Mouse (Mus musculus) gastrocnemius, postnatal 36 days (tissue): ENCODE measurements around the gene Rfc1. TPM values are rescaled to one million over a fixed set of nuclear protein-coding genes. Genes with fewer than 3 reads are reported as not detected.
A peak's percentile ranks its signal among the peaks of the same experiment; 100 is the strongest.

Source experiments
- DNase-seq, 2 experiments: peaks; one replicate each; pipeline ENCODE4 v3.0.0; 2022
- intact Hi-C: fragments of 180-260 bp; cut with DNase I; formaldehyde crosslinking; loops from one replicate; pipeline ENCODE4 v1.15.1; 2025
- long read RNA-seq, 2 experiments: library from polyadenylated mRNA; stranded (forward); transcript quantifications; one replicate each; pipeline ENCODE4 v2.0.0; 2021
- total RNA-seq, 2 experiments: library from RNA; stranded (reverse); gene quantifications; 2 replicates each; pipeline ENCODE4 v1.2.3; 2021

Rfc1 gene
- 10 to 100 TPM; 17.9 to 21.1 TPM for total RNA-seq
- long read RNA-seq, experiment 1, full-length matches to known transcripts = 3 of 10 reads
- long read RNA-seq, experiment 1, partial matches to known transcripts = 3 of 10 reads
- long read RNA-seq, experiment 1, other reads (novel, unspliced or antisense) = 4 of 10 reads
- long read RNA-seq, experiment 2, full-length matches to known transcripts = 6 of 12 reads
- long read RNA-seq, experiment 2, partial matches to known transcripts = 2 of 12 reads
- long read RNA-seq, experiment 2, other reads (novel, unspliced or antisense) = 4 of 12 reads

GRCm38 (mm10) chr5:65335298-65336074 is at the start of gene Rfc1:
Rfc1 (minus strand) TSS chr5:65335670.
- DNase-seq = peak; percentile 70 to 83
- intact Hi-C loops = loop anchor here (2.0 kb wide), 1 partner anchor 55 kb away; the partner anchor contains the start of genes Lias and Rpl9

DNA sequence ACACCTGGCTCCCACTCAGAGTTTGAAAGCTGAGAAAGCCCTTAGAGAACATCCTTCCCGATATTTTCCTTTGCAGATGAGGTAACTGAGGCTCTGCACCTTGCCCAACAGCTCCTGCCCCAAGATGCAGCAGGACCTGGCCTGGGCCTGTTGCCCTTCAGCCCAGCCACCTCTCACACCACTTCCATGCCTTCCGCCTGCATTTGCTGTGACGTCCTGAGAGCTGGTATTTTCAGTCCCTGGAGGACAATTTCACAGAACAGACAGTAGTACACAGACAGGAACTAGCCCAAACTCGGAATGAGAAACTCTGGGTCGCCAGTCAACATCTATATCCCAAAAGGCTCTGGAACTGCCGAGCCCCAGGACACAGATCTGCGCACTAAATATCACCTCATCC is 39.3 kb upstream of the Rfc1 start:
- intact Hi-C loops = no loop called here

DNA sequence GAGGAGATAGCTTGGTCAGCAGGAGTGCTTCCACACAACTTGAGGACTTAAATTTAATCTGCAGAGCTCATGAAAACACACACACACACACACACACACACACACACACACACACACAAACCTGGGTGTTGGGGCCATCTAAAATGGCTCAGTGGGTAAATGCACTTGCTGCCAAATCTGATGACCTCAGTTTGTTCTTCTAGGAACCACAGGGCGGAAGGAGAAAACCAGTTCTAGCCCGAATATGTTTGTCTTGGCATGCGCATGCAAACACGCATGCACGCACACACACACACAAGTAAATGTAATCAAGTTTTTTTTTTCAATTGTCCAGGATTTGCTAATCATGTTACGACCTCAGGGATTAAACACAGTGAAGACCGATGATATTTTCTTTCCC is 36.1 kb upstream of the Rfc1 start:
- DNase-seq = no peak
- intact Hi-C loops = no loop called here

More for the DNA sequence above, 39.3 kb upstream of the Rfc1 start:
- no peak for DNase-seq

DNA sequence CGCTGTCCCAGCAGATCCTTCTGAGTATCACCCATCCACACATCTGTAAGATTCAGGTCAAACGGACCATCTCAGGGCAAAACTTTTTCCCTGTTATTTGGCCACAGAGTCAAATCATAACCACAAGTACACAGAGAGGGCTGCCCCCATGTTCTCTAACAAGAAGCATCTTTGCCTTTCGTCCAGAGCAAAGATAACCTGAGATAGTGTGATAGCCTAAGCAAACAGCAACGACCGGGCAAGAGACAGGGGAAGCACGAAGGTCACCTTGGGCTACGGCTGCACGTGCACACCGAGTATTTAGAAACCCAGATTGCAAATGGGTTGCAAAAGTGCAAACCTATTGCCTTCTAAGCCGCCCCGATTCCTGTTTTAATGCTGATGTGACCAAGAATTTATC is 32.4 kb upstream of the Rfc1 start:
- no peak for DNase-seq

GRCm38 (mm10) chr5:65357771-65358170 is 22.3 kb upstream of the Rfc1 start:
- intact Hi-C loops = no loop called here
- no peak for DNase-seq

More for the DNA sequence above, 32.4 kb upstream of the Rfc1 start:
- intact Hi-C loops = no loop called here

DNA sequence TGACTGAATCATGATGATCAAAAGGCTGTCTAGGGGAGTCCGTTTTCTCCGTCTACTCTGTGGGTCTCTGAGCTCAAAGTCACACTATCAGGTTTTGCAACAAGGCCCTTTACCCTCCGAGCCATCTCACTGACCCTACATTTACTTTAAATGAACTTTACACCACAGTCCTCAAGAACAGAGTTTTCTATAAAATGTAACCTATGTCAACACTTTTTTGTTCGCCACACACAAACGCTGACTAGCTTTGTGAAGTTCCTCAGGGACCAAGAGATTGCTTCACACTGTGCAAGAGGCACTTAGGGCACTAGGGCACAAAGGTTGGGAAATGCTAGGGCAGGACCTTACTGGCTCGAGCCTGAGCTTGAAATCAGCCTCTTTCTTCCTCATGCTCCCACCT is 21.4 kb upstream of the Rfc1 start:
- no peak for DNase-seq
- intact Hi-C loops = no loop called here

DNA sequence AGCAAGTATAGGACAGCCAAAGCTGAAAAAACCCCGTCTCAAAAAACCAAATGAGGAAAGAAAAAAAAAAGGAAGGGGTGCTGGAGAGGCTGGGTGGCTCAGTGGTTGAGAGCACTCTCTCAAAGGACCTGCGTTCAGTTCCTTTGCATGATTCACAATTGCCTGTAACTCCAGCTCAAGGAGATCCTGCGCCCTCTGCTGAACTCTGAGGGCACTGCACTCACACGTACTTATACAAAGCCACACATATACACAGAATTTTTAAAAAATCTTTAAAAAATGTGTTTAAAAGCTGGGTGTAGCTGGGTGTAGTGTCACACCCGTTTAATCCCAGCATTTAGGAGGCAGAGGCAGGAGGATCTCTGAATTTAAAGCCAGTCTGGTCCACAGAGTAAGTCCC is 19.5 kb upstream of the Rfc1 start:
- no peak for DNase-seq
- intact Hi-C loops = no loop called here

DNA sequence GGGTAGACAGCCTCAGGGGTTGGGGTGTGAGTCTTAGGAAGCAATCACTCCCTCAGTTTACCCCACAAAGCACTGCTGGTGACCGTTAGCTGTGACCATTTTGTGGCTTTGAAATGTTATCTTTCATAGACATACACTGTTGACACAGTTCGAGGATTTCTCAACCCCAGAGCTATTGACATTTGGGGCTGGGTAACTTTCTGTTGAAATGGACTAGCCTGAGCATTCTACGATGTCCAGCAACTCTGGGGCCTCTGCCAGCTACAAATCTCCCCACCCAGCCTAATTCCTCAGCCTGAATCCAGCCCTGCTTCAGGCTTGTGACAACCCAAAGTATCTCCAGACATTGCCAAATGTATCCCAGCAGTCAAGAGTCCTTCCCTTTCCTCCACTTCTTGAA is 18.6 kb upstream of the Rfc1 start:
- DNase-seq = no peak
- intact Hi-C loops = no loop called here

GRCm38 (mm10) chr5:65350508-65350907 is 15.0 kb upstream of the Rfc1 start:
- no peak for DNase-seq
- intact Hi-C loops = no loop called here

GRCm38 (mm10) chr5:65348168-65348567 is 12.7 kb upstream of the Rfc1 start, which contains the start of gene Klb:
Klb (plus strand) TSS chr5:65348314.
- intact Hi-C loops = no loop called here
- DNase-seq = no peak

DNA sequence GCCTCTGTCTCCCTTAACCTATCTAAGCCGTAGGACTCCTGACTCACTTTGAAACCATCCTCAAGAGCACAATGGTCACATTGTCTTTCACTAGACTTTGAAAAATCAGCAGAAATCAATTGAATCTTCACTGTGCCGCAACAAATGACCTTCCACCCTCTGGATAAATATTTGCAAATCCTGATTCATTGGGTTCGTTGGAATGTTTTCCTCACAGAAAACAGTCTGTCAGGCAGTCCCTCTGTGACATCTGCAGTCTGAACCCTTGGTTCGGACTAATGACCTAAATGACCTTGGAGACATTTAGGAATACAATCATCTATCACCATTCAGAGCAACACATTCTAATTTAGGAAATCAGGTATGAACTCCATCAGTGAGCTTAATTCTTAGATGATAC is 4.7 kb upstream of the Rfc1 start:
- intact Hi-C loops = no loop called here
- no peak for DNase-seq

DNA sequence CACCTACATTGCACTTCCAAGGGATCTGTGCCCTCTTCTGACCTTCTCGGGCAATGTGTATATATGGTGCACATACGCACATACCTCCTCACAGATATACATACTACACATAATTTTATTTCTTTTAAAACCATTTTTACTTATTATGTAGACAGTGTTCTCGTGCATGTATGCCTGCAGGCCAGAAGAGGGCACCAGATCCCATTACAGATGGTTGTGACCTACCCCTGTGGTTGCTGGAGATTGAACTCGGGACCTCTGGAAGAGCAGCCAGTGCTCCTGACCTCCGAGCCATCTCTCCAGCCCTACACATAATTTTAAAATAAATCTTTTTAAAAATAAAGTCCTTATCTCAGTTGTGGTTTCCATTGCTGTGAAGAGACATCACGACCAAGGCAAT is 2.9 kb upstream of the Rfc1 start:
- DNase-seq = no peak
- intact Hi-C loops = no loop called here

DNA sequence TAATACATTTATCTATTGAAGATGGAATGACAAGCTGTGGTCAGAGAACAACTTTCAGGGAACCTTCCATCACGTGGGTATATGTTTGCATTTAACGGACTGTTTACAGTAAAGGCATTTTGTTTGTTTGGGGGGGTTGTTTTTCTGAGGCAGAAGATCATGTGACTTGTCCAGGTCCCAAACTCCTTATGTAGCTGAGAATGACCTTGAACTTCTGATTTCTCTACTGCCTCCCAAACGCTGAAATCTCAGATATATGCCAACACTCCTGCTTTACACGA is 545 bp upstream of the Rfc1 start:
- no peak for DNase-seq
- intact Hi-C loops = no loop called here

DNA sequence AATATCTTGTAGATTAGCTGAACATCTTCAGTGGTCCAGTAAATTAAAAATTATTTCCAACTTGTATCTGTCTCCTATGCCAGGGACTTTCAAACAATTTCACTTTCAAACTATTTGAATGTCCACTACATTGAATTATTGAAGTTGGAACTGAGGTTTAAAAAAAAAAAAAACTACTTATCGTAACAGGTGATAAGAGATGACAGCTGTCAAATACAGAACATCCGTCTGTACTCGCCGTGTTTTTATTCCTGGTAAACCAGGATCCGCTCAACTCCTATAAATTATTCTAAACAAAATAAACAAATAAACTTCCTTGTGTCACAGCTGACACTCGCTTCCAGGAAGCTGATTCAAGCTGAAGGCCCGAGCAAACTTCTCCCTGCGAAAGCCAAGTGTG is 682 bp downstream of the Rfc1 start:
- DNase-seq = no peak
- intact Hi-C loops = loop anchor here (2.0 kb wide), 1 partner anchor 56 kb away; the partner anchor contains the start of genes Lias and Rpl9

GRCm38 (mm10) chr5:65329971-65330370 is 5.5 kb downstream of the Rfc1 start:
- intact Hi-C loops = no loop called here
- no peak for DNase-seq

- no peak for DNase-seq
- intact Hi-C loops = no loop called here
These were observed 9.3 kb downstream of the Rfc1 start for GRCm38 (mm10) chr5:65326212-65326611.

GRCm38 (mm10) chr5:65324758-65325355 is 10.6 kb downstream of the Rfc1 start:
- no peak for DNase-seq
- intact Hi-C loops = no loop called here

DNA sequence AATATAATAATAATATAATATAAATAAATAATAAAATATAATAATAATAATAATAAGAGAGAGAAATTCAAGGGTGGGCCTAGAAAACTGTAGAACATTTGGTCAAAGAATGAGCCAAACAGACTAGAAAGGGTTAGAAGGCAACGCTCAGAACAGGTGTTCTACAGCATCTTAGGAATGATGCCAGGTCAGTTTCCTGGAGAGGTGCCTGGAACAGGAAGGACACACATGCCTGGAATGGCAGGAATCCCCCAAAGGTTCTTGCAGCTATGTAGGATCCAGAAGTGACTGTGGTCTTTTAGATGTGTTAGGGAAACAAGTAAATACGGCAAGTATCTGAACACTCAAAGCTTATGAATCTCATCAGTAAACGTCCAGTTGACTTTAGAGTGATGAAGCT is 11.2 kb downstream of the Rfc1 start:
- no peak for DNase-seq
- intact Hi-C loops = no loop called here

DNA sequence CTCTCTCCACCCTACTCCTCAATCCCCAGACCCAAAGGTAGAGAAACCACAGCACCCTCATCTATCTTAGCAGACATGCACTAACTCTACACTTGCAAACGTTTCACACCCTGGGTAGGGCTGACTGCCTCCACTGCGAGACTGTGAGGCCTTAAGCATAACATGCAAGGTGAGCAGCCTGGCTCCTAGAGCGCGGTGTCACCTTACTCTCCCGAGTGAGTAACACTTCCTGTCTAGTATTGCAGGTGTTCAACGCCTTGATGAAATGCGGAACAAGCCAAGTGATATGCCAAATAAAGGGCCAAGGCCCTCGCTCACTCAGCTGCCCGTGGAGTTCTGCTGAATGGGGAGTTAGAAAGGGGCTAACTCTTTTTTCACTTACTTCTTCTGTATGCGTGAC is 13.3 kb downstream of the Rfc1 start:
- DNase-seq = no peak
- intact Hi-C loops = no loop called here

DNA sequence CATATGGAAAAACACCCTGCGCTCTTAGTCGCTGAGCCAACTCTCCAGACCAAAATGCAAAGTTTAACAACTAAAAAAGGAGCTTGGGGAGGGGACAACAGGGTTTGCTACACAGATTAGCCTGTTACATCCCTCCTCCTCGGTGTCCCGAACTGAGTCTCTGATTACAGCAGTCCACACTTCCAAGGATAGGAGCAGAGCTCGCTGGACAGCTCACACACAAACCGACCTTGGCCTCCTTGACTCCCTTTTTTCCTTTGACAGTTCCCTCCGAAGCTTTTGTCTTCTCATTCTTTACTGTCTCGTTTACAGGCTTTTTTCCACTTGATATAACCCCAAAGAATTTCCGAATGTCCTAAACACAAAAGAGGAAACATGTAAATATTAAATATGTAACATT is 16.3 kb downstream of the Rfc1 start:
- intact Hi-C loops = no loop called here
- DNase-seq = no peak

- intact Hi-C loops = no loop called here
- no peak for DNase-seq
These were observed 26.6 kb downstream of the Rfc1 start for GRCm38 (mm10) chr5:65308866-65309265.

- no peak for DNase-seq
- intact Hi-C loops = no loop called here
These were observed 27.3 kb downstream of the Rfc1 start for GRCm38 (mm10) chr5:65308208-65308607.
